Mouse (Mus musculus) heart, embryonic 11.5 days (tissue): ENCODE measurements around the gene Camk1d. TPM values are rescaled to one million over a fixed set of nuclear protein-coding genes. Genes with fewer than 3 reads are reported as not detected.

Experiments
- ATAC-seq: fragments of 200-750 bp; cut with Nextera tagmentation; replicated peaks from 2 replicates; pipeline ENCODE4 v1.8.0; 2017; ENCODE audit warnings: moderate library complexity; ENCODE audit not compliant: insufficient number of reproducible peaks, low FRiP score, low TSS enrichment
- H3K27ac ChIP-seq: fragments of 300-500 bp; sonication (generic); 2 replicates; pipeline ENCODE4 v1.5.1; 2014; ENCODE audit warnings: mild to moderate bottlenecking, low read depth, low read length
- H3K27me3 ChIP-seq: fragments of 300-500 bp; sonication (generic); 2 replicates; pipeline ENCODE4 v1.6.1; 2014; ENCODE audit warnings: mild to moderate bottlenecking, low read length, mixed read lengths; ENCODE audit not compliant: control insufficient read depth, insufficient read depth
- H3K36me3 ChIP-seq: fragments of 300-500 bp; sonication (generic); 2 replicates; pipeline ENCODE4 v1.6.1; 2014; ENCODE audit warnings: mild to moderate bottlenecking, low read length, moderate library complexity, mixed read lengths; ENCODE audit not compliant: control insufficient read depth, insufficient read depth
- H3K4me1 ChIP-seq: fragments of 300-500 bp; sonication (generic); 2 replicates; pipeline ENCODE4 v1.6.1; 2014; ENCODE audit warnings: low read length; ENCODE audit not compliant: control insufficient read depth, insufficient read depth
- H3K4me2 ChIP-seq: fragments of 300-500 bp; sonication (generic); 2 replicates; pipeline ENCODE4 v1.6.1; 2014; ENCODE audit warnings: mild to moderate bottlenecking, moderate library complexity
- H3K4me3 ChIP-seq: fragments of 300-500 bp; sonication (generic); 2 replicates; pipeline ENCODE4 v1.5.1; 2014; ENCODE audit warnings: low read depth, low read length
- H3K9ac ChIP-seq: fragments of 300-500 bp; sonication (generic); 2 replicates; pipeline ENCODE4 v1.6.1; 2014; ENCODE audit warnings: mild to moderate bottlenecking, low read depth, low read length, moderate library complexity
- H3K9me3 ChIP-seq: fragments of 300-500 bp; sonication (generic); replicated peaks from 2 replicates; pipeline ENCODE4 v1.6.1; 2016; ENCODE audit warnings: low read length; ENCODE audit not compliant: control insufficient read depth
- WGBS: fragments of 180-500 bp; shearing (Covaris S2); extraction: QIAGEN DNeasy Blood & Tissue Kit; methylation state at CpG from one replicate; pipeline ENCODE4 v1.1.7; 2014; ENCODE audit not compliant: insufficient replicate concordance; 5-methylcytosine and 5-hydroxymethylcytosine counted together
- polyA plus RNA-seq: library from polyadenylated mRNA; unstranded; fragments of >200 nt; fragmentation: Nextera tagmentation; extraction: Ambion mirVana; gene quantifications from 2 replicates; pipeline ENCODE4 v1.2.1, GENCODE M21; 2014

The Camk1d gene
- polyA plus RNA-seq, 1 experiment from 2014 or later: 2.9 TPM

DNA sequence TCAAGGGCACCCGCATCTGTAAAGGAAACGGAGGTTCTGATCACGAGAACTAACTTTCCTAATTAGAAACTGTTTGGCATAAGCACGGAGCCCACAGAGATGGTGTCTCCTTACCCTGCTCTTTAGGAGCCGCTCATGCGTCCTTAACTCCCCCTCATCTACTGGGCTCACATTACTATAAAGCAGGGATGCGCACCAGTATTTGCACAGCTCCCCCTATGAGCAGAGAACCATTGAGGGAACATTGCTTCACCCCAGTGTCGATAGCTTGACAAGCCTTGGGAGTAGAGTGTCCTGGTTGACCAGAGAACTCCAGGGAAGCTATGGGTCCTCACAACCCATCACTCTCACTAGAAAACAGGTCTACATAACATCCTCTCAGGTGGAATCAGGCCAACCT lies 29.6 kb upstream of the Camk1d start:
- 87% methylated on average over 8 of the region's 8 CpGs for WGBS
- Histone ChIP-seq H3K4me2 (no peak overlapping the region), H3K27me3 (no peaks in the 10 kb centered on the region), H3K36me3 (no peaks in the 10 kb centered on the region), H3K4me3 (no peak overlapping the region), H3K27ac (no peak overlapping the region), H3K4me1 (no peaks in the 10 kb centered on the region), H3K9me3 (no peaks in the 10 kb centered on the region), H3K9ac (no peak overlapping the region)
- no peak for ATAC-seq

DNA sequence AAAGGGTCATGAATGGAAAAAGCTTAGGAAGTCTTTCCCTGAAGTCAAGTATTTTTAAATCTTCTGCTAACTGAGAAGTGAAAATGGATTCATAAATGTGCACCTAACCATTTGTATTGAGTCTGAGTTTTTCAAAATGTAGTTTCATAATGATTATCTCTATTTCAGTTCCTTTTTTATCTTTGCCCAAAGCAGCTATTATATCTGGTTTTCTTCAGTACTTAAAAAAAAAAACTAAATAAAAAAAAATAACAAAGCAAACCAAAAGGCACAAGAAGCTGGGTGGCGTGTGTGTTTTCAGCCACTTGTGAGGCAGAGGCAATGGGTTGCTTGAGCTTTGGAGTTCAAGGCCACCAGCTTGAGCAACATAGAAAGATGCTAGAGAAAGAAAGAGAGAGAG lies 26.6 kb upstream of the Camk1d start:
- no peak overlapping the region for H3K4me3 ChIP-seq
- H3K4me1 ChIP-seq: no peaks in the 10 kb centered on the region
- H3K27ac ChIP-seq: no peak overlapping the region
- H3K9me3 ChIP-seq: no peaks in the 10 kb centered on the region
- no peak for ATAC-seq
- H3K4me2 ChIP-seq: no peak overlapping the region
- no peak overlapping the region for H3K9ac ChIP-seq
- H3K36me3 ChIP-seq: no peaks in the 10 kb centered on the region
- WGBS: 87% methylated on average over 1 of the region's 1 CpGs
- H3K27me3 ChIP-seq: no peaks in the 10 kb centered on the region

DNA sequence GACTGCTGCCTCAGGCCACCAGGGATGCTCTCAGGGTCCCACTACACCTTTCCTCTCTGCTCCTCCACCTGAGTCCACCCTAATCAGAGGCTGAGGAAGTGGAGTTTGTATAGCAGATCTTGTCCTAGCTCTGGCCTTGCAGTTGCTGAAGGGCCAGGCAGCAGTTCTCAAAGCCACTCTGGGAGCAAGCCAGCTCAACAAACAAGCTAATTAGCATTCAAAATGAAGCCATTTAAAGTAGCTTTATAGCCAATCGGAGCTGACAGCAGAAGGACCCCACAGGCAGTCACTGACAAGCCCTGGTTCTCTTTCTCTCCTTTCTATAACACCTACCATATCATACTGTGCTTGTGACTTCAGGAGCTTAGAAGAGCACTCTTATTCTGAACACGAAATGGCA lies 21.6 kb upstream of the Camk1d start:
- ATAC-seq: no peak
- H3K9me3 ChIP-seq: no peaks in the 10 kb centered on the region

DNA sequence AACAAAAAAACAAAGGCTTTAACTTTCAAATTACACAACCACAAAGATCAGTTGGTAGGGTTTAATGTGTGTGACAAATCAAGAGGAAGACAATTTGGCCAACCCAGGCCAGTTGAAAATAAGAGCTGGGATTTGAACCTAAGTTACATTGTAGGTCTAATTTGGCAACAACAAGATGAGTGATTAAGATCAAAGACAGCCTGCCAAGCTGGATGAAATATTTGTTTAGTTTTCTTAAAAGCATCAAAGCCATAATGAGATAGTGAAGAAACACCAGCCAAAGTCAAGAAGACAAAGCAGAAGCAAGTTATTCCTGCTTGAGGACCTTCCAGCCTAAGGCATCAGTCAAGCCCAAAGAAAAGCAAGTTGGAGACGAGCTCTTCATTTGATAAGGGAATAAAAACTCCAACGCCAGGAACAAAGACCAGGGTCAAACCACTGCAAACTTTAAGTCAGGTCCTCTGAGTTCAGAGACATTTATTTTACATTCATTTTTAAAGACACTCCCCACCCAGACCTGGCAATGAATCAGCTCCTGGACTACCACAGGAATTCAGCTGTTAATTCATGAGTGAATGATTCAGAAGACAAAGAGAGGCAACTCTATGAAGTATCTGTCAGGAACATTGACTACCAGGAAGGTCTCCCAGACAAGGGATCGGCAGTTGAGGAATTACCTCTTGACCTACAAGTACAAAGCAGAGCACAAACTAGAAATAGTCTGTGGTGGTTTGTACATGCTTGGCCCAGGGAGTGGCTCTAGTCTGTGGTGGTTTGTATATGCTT lies 19.2 kb upstream of the Camk1d start:
- H3K27me3 ChIP-seq: no peaks in the 10 kb centered on the region
- H3K4me1 ChIP-seq: no peaks in the 10 kb centered on the region; the same call in 1 of the 2 replicates
- no peak for ATAC-seq
- H3K4me2 ChIP-seq: no peak overlapping the region
- 68% methylated on average over 3 of the region's 3 CpGs for WGBS
- H3K9ac ChIP-seq: no peak overlapping the region
- no peaks in the 10 kb centered on the region for H3K9me3 ChIP-seq
- no peaks in the 10 kb centered on the region for H3K36me3 ChIP-seq
- H3K4me3 ChIP-seq: no peak overlapping the region
- H3K27ac ChIP-seq: no peak overlapping the region

More for the DNA sequence above, 21.6 kb upstream of the Camk1d start:
- H3K27me3 ChIP-seq: no peaks in the 10 kb centered on the region
- no peak overlapping the region for H3K9ac ChIP-seq
- no peaks in the 10 kb centered on the region for H3K4me1 ChIP-seq
- 24% methylated on average over 2 of the region's 2 CpGs for WGBS
- H3K4me2 ChIP-seq: no peak overlapping the region
- no peak overlapping the region for H3K27ac ChIP-seq
- H3K4me3 ChIP-seq: no peak overlapping the region
- no peaks in the 10 kb centered on the region for H3K36me3 ChIP-seq

DNA sequence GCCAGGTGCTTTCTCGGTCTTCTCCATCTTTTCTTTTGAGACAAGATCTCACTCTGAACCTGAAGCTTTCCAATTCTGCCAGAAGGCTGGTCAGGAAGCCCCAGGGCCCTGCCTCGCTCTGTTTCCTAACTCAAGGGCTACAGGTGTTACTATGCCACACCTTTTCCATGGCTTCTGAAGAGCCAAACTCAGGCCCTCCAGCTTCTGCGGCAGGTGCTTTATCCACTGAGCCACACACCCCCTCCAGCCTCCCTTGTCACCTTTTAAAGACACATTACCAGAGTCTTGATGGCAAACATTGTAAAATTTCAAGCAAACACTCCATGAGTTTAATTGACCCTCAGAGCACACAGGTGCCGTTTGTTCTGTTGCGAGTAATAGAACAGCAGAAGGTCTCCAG lies 17.7 kb upstream of the Camk1d start:
- Histone ChIP-seq H3K4me1 (no peaks in the 10 kb centered on the region; the same call in 1 of the 2 replicates), H3K4me2 (no peak overlapping the region), H3K36me3 (no peaks in the 10 kb centered on the region), H3K27ac (no peak overlapping the region), H3K27me3 (no peaks in the 10 kb centered on the region), H3K9me3 (no peaks in the 10 kb centered on the region), H3K9ac (no peak overlapping the region), H3K4me3 (no peak overlapping the region)
- 81% methylated on average over 5 of the region's 5 CpGs for WGBS
- ATAC-seq: no peak

DNA sequence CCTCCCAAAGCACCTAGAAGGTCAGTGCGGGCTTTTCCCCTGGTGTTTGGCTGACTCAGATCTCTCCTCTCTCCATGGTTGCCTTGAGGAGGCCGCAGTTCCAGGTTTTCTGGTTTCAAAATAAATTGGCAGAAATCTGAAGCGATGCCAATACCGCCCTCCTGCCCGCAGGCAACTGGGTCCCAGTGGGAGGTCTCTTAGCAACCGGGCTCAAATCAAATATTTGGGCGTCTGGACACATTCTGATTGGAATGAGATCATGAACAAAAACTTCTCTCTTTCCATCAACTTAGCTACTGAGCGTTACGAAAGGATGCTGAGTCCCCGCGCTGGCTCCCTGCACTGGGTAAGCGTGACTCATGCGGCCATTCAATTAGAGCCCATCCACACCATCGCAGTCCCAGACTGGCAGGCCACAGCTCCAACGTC lies 16.1 kb upstream of the Camk1d start:
- WGBS: 68% methylated on average over 15 of the region's 15 CpGs
- Histone ChIP-seq H3K27ac (no peak overlapping the region), H3K27me3 (no peaks in the 10 kb centered on the region), H3K4me2 (no peak overlapping the region), H3K9me3 (no peaks in the 10 kb centered on the region), H3K9ac (no peak overlapping the region), H3K4me3 (no peak overlapping the region), H3K4me1 (no peaks in the 10 kb centered on the region; the same call in 1 of the 2 replicates), H3K36me3 (no peaks in the 10 kb centered on the region)
- ATAC-seq: no peak

DNA sequence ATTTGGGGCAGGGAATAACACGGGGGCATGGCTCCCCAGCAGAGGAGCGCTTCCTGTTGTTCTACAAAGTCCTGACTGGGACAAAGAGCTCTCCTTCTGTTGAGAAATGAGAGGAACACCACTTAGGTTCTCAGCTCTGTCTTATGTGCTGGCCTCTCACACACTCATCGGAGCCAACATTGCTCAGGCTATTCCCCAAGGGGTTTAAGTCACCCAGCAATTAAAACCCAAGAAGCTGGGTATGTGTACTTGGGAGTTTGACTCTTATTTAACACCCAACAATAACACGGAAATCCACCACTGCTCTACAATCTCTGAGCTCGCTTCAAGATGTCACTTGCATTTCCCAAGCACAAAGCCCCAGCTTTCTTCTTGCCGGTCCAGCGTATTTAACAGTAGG lies 15.6 kb upstream of the Camk1d start:
- WGBS: 61% methylated on average over 7 of the region's 7 CpGs
- no peak overlapping the region for H3K4me2 ChIP-seq
- H3K36me3 ChIP-seq: no peaks in the 10 kb centered on the region

DNA sequence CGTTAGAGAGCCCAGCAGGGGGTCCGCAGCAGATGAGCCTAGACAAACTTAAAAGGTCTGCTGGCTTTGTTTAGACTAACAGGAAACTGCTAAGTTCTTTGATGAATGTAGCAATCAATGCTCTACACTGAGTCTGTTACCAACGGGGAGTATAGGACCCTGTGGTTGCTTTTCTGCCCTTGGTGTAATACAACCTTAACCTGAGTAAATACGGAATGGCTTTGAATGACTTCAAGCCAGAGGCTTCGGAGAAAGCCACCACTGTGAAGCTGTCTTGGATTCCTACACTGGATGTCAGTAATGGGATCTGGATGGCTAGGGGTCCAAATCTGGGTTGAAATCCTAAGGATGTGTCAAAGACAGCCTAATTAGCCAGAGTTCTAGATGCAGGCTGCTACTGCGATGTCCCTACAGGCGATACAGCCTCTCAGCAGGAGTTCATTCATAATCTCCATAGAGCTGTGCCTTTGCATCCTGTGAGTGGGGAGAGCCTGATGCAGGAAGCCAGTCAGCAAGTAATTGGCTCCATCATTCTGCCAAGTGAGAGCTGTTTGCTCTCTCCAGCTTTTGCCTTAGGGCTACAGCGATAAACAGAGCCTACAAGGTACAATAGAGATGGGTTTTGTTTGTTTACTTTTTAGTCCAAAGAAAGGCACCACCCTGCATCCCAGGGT lies 10.8 kb upstream of the Camk1d start:
- H3K27me3 ChIP-seq: no peaks in the 10 kb centered on the region
- no peak for ATAC-seq

More for the DNA sequence above, 15.6 kb upstream of the Camk1d start:
- Histone ChIP-seq H3K9ac (no peak overlapping the region), H3K4me3 (no peak overlapping the region), H3K9me3 (no peaks in the 10 kb centered on the region), H3K27ac (no peak overlapping the region), H3K4me1 (no peaks in the 10 kb centered on the region; the same call in 1 of the 2 replicates), H3K27me3 (no peaks in the 10 kb centered on the region)
- no peak for ATAC-seq

More for the DNA sequence above, 10.8 kb upstream of the Camk1d start:
- no peaks in the 10 kb centered on the region for H3K9me3 ChIP-seq
- no peak overlapping the region for H3K9ac ChIP-seq
- no peak overlapping the region for H3K27ac ChIP-seq
- H3K4me3 ChIP-seq: no peak overlapping the region
- no peaks in the 10 kb centered on the region for H3K36me3 ChIP-seq
- no peaks in the 10 kb centered on the region; the same call in 1 of the 2 replicates for H3K4me1 ChIP-seq
- WGBS: 25% methylated on average over 8 of the region's 8 CpGs
- no peak overlapping the region for H3K4me2 ChIP-seq
